Mouse (Mus musculus) small intestine, adult 2 months (tissue): Measurements from ENCODE around the gene Dennd1a.

Source experiments
- CTCF ChIP-seq: fragments of 200-500 bp; IDR thresholded peaks from 2 replicates; pipeline ENCODE4 v1.5.1; 2012; ENCODE audit warnings: low read depth, mild to moderate bottlenecking, control low read depth, inconsistent platforms, low read length, moderate library complexity, mixed read lengths; ENCODE audit not compliant: insufficient replicate concordance, insufficient read length; ENCODE audit errors: extremely low read depth
- POLR2A ChIP-seq: fragments of 200-500 bp; IDR thresholded peaks from 2 replicates; pipeline ENCODE4 v1.6.1; 2012; ENCODE audit warnings: low read depth, mild to moderate bottlenecking, control low read depth, inconsistent platforms, low read length, moderate library complexity

DNA sequence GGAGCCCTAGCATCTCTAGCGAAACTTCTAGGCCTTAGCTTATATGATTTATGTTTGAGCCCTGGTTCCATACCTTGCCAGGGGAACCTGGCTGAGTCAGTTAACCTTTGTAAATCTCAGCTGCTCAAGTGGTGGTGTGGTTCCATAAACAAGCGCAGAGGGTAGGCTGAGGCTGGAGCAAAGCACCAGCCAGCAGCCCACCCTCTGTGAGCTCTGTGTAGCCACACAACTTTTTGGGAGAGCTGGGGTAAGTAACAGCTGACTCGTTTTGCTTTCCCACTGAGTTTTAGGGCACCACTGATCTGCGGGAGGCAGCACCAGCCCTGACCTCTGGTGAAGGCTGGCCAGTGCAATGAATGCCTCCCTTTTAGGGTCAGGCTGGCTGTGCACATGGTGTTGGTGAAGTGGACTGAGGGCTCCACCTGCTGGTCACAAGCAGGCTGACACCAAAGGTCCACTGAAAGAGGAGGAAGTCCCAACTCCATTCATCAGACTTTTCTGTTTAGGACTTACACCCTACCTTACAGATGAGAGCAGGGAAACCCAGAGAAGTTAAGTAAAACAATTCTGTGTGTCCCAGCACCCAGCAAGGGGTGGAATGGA, 484.5 kb downstream of the Dennd1a start:
- TF ChIP-seq CTCF (peak; percentile 78), POLR2A (no peak)
